Mouse (Mus musculus) urinary bladder, adult 18-20 months (tissue): ENCODE measurements around the gene Ano2.

ENCODE experiments used
- DNase-seq, 2 experiments: peaks; one replicate each; pipeline ENCODE4 v3.0.0; 2022; ENCODE audit warnings: low spot score in 2 of 2, mixed read lengths in 2 of 2

The Ano2 gene

DNA sequence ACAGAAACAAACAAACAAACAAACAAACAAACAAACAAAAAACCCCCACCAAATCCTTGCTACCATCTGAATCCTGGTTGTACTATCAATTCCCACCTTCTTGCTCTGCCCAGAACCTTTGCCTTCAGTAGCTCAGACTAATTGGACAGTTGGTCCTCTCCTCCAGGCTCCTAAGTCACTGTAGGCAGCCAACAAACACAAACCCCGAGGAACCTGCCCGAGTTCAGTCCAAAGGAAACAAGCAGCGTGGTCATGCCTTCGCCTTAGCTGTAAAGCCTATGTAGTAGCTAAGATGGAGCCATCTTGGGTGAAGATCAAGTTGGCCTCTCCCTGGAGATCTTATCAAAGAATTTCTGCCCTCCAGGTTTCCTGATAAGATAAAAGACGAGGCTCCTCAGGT, 362.9 kb downstream of the Ano2 start:
- DNase-seq, result no peak

DNA sequence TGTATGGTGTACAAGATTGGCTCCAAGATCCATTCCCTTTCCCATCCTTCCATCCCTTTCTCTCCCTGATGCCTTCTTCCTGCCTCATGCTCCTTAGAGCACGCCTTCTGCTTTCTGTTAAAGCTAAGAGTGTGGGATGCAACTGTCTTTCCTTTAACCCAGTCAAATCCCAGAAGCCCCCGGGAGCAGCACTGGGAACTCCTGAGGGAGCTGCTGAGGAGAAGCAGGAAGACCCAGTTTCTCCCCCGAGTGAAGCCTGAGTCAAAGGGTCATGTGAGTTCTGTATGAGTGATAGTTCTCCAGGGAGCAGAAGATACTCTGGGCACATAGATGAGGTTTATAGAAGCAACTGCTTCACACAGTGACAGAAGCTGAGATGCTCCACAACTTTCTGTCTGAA, 367.5 kb downstream of the Ano2 start:
- no peak for DNase-seq

DNA sequence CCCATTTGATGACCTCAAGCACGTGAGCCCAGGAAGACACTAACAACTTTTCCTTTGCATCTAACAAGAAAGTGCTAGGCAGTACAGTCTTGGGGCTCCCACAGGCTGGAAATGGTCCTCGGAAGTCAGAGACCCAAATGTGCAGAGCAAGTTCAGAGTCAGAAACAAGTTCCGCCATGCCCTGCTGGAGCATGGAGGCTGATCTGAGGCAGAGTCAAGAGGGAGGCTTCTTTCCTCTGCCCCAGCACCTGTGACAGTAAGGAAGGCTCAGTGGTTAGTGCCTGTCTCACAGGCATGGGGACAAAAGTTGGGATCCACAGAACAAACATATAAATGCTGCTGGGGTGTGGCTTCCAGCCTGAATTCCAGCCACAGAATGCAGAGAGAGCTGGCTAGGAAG, 390.3 kb downstream of the Ano2 start:
- DNase-seq, result no peak

DNA sequence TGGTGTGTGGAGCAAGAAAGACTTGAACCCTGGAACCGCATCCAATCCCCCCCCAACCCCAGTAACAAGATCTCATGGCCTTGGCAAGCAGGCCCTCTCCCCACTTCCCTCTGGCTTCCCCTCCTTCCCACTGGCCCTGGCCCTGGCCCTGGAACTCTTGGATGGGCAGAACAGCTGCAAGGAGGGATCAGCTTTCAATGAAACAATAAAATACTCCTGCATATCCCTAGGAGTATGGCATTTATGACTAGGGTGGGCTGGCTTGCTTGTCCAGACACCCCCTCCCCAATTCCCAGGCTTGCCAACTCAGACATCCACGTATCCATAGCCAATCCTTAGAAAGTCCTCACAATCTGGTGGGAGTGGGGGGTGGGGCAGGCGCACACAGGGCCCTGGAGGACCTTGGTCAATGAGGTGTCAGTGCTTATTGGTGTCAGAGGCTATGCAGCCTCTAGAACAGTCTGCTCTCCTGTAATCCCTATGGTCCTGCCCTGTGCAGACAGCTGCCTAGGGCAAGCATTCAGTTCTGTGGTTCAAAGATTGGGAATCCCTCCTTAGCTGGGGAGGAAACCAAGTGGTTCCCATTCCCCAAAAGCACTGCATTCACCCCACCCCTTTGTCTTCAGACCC, 396.2 kb downstream of the Ano2 start:
- no peak for DNase-seq

DNA sequence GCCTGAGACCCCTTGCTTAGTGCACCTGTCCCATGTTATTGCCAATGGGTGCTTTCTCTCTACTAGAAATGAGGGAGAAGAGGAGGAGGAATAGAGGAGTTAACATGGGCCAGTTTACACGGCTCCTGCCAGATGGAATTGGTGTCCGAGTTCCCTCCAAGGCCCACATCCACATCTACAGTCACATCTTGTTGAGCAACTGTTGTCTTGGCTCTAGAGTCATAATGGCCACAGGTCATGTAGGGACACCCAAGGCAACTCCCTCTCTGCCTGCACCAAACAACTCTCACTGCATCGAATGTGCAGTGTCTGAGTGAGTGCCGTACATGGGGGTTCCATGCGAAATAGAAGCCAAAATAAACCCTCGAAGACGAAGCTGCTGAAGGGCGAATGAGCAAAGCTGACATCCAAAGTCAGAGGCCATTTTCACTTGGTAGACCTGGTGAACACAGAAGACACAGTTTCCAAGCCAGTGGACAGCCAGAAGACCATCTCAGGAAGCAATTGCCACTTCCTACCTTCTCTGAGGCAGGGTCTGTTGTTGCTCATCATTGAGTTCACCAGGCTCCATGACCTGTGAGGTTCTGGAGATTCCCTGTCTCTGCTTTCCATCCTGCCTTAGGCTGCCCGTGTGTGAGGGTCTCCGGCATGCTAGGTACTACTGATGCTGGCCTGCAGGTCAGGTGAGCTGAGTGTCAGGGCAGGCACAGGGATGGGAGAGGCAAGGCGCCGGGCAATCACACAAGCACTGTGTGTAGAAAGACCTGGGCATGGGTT, 398.5 kb downstream of the Ano2 start:
- DNase-seq, result no peak
